Mouse (Mus musculus): ENCODE data around the gene Tdpoz1. TPM values are rescaled to one million over a fixed set of nuclear protein-coding genes. Genes with fewer than 3 reads are reported as not detected.
"Not testable (repeated sequence)": the region's sequence is repeated elsewhere in the genome, so short reads cannot be mapped to it uniquely, and the experiment has no call there.

The Tdpoz1 gene
- not detected for total RNA-seq (2022)

DNA sequence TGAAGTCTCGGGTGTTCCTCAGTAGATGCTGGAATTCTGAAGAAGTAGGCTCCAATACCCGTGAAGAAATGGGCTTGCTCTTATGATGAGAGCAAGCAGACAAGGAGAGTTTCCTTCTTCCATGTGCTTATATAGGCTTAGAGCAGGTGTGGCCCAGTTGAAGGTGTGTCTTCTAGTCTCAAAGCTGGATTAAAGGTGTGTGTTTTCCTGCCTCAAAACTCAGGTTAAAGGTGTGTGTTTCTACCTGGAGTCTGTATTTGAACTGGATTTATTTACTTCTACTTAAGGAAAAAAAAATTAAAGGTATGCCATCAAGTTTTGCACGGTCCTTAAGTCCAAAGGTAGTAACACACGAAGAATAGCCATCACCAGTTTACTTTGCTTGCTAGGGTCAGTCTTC, at the start of gene Tdpoz1:
Tdpoz1 (minus strand) TSS at position 101 of the 400 bp plus-strand sequence.
- DNase-seq (ENCODE audit: low spot score in 2 of 2) = not testable (repeated sequence)

DNA sequence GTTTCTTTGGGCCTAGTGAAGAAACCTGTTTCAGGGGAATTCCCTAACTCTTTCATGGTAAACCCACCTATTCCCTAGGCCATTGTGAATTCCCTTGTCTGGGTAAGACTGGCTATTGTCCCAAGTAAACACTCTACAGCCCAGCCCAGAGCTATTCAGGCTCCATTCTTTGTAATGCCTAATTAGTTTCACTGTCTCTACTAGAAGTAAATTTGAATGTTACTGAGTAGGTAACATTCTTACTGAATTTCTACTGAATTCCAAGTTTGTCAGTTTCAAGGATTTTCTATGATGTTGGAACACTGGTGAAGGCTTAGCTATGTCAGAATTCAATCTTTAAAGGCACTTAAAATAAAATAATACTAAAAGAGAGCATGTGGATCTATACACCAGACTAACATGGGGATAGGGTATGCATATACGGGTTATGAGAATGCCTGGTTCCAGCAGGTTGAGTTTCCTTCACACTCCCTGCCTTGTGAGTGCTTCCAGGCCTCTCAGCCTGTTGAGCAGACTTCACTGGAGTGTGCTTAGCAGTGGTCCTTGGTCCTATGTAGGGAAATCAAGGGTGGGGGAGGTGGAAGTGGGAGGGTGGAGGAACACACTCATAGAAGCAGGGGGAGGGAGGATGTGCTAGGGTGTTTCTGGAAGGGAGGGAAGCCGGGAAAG, 33.0 kb upstream of the Tdpoz1 start:
- not testable (repeated sequence) for DNase-seq (ENCODE audit: low spot score in 2 of 2)

- not testable (repeated sequence) for DNase-seq (ENCODE audit: low spot score in 2 of 2)
Observed at GRCm38 (mm10) chr3:93692970-93693369, 16.9 kb upstream of the Tdpoz1 start, which contains the start of gene Gm37596. Gene Gm37596, minus strand, starts transcription at chr3:93693070.

DNA sequence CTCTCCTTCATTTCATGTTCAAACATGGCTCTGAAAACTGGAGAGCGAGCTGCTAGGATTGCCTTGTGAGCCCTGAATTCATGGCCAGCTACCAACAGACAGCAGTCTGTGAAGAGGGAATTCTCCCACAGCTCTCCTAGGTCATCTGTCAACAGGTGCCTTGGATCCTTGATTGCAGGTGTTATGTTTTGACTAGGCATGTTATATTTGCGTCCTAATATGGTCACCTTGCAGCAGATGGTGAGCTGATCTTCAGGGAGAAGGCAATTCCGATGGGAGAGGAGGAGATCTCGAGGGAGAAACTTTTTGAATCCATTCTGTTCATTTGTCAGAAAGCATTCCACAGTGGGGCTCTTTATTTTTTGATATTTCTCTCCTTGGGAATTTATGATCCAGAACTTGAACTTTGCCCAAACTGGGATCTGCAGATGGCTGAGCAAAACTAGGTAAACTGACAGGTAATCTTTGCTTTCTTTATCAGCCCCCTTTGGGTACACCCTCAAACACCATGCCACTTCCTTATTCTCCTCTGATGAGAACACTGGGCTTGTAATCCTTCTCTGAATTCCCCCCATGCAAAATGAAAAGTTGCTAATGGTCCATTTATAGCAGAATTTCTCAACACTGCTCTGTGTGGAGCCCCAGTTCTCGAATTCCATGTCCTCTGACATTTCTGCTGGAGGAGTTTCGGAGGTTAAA, 5.2 kb downstream of the Tdpoz1 start:
- DNase-seq (ENCODE audit: low spot score in 2 of 2) = not testable (repeated sequence)

DNA sequence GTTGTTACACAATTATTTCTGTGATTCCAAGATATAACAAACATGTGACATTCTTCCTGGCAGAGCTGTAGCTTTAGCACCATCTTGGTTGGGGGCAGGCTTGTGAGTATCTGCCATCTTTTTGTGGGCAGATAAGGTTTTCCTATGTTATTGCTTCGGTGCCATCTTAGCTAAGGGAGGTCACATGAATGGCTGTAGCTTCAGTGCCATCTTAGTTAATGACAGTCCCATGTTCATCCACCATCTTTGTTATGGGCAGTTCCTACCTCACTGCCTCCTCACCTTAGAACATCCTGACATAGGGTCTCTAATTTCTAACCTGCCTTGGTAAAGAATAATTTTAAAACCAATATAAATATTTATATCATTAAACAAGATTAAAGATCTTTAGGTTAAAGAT, 21.9 kb downstream of the Tdpoz1 start:
- DNase-seq (ENCODE audit: low spot score in 2 of 2) = no peak

GRCm38 (mm10) chr3:93652586-93652985, 23.5 kb downstream of the Tdpoz1 start, which contains the start of gene Tdpoz2:
Gene Tdpoz2, minus strand, starts transcription at chr3:93652686.
- no peak for DNase-seq (ENCODE audit: low spot score in 2 of 2)

DNA sequence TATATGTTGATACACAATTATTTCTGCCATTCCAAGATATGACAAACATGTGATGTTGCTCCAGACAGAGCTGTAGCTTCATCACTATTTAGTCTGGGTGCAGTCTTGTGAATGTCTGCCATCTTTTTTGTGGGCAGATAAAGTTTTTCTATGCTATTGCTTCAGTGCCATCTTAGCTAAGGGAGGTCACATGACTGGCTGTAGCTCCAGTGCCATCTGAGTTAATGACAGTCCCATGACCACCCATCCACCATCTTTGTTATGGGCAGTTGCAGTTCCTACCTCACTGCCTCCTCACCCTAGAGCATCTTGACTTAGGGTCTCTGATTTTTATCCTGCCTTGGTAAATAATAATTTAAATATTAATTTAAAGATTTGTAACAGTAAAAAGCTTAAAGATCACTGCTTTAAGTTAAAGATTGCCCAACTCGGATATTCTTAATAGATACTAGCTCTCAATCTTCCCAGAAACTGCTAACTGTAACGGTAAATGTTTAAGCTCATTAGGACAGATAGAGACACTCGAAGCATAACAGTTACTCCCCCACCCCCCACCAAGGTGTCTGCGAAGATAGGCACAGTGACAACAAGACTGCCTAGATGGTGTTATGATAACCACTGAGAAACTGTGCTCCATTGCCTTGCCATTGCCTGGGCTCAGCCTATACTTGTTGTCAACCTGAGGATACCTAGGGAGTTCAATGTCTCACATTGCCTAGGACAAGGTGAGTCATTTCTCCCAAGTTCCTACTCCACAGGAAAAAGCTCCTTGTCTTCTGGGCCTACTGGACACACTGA, 45.0 kb downstream of the Tdpoz1 start:
- DNase-seq (ENCODE audit: low spot score in 2 of 2) = not testable (repeated sequence)

Other genes with a start within 250 kb of the Tdpoz1 start
- gene Tchh, start 234.0 kb downstream of the Tdpoz1 start, total RNA-seq (2022) = 1 to 10 TPM; 1.3 to 2.5 (median 1.6) TPM
- gene Tchhl1, start 207.6 kb downstream of the Tdpoz1 start, total RNA-seq (2022) = not detected
- 10 to 100 TPM in 2 of 4 experiments, 1 to 10 TPM in 2; 6.1 to 19.4 (median 13.9) TPM for gene S100a11, start 155.8 kb downstream of the Tdpoz1 start, total RNA-seq (2022)
- gene S100a10, start 121.2 kb downstream of the Tdpoz1 start, total RNA-seq (2022) = 10 to 100 TPM; 16.7 to 37.3 (median 28.5) TPM
- gene Tdpoz2, start 23.6 kb downstream of the Tdpoz1 start, total RNA-seq (2022) = not detected
- gene Gm37596, start 16.8 kb upstream of the Tdpoz1 start, total RNA-seq (2022) = not detected
- gene Gm5773, start 96.7 kb upstream of the Tdpoz1 start, total RNA-seq (2022) = not detected
- gene Tdpoz4, start 120.1 kb upstream of the Tdpoz1 start, total RNA-seq (2022) = not detected
- not detected for gene Tdpoz3, start 149.7 kb upstream of the Tdpoz1 start, total RNA-seq (2022)

Measured in layer of hippocampus, adult 8-10 months (tissue).